Mouse (Mus musculus) splenic B cell, adult 2 months (primary cell): Measurements from ENCODE around the gene Gm10447.

ENCODE experiments used
- DNase-seq: peaks from one replicate; pipeline ENCODE4 v3.0.0-alpha.2; 2011; ENCODE audit warnings: low read depth, low spot score
- H3K27me3 ChIP-seq: 2 replicates; pipeline ENCODE4 v1.6.1; 2012; ENCODE audit warnings: mild to moderate bottlenecking, low read length, moderate library complexity, mixed read lengths; ENCODE audit not compliant: control insufficient read depth, poor library complexity, insufficient read depth, severe bottlenecking
- H3K36me3 ChIP-seq: 2 replicates; pipeline ENCODE4 v1.6.1; 2012; ENCODE audit warnings: mild to moderate bottlenecking, low read length, moderate library complexity, mixed read lengths; ENCODE audit not compliant: control insufficient read depth, poor library complexity, insufficient read depth, severe bottlenecking

The Gm10447 gene

GRCm38 (mm10) chr11:53463551-53464424 lies 6.9 kb upstream of the Gm10447 start:
- H3K27me3 ChIP-seq = no peaks in the 10 kb centered on the region; the same call in 1 of the 2 replicates
- no peaks in the 10 kb centered on the region for H3K36me3 ChIP-seq
- no peak for DNase-seq

- H3K27me3 ChIP-seq = peaks cover 1% of the 10 kb centered on the region
- H3K36me3 ChIP-seq = no peaks in the 10 kb centered on the region
- DNase-seq = no peak
These were observed 4.8 kb upstream of the Gm10447 start for GRCm38 (mm10) chr11:53461727-53462126.

- no peak for DNase-seq
- Histone ChIP-seq H3K36me3 (no peaks in the 10 kb centered on the region), H3K27me3 (peaks cover 1% of the 10 kb centered on the region)
These were observed 3.3 kb upstream of the Gm10447 start for GRCm38 (mm10) chr11:53460192-53460591.

- H3K27me3 ChIP-seq = peaks cover 1% of the 10 kb centered on the region
- no peak for DNase-seq
- no peaks in the 10 kb centered on the region for H3K36me3 ChIP-seq
These were observed 2.1 kb upstream of the Gm10447 start for GRCm38 (mm10) chr11:53458996-53459395.

GRCm38 (mm10) chr11:53457372-53457954 lies 553 bp upstream of the Gm10447 start:
- H3K27me3 ChIP-seq = peaks cover 1% of the 10 kb centered on the region; the same call in 1 of the 2 replicates
- DNase-seq = no peak

GRCm38 (mm10) chr11:53453031-53453430 lies 3.9 kb downstream of the Gm10447 start:
- no peak for DNase-seq
- Histone ChIP-seq H3K27me3 (peaks cover 1% of the 10 kb centered on the region), H3K36me3 (no peaks in the 10 kb centered on the region)

More at GRCm38 (mm10) chr11:53457372-53457954, 553 bp upstream of the Gm10447 start:
- H3K36me3 ChIP-seq = no peaks in the 10 kb centered on the region

GRCm38 (mm10) chr11:53452396-53452795 lies 4.5 kb downstream of the Gm10447 start:
- H3K36me3 ChIP-seq = no peaks in the 10 kb centered on the region
- peaks cover 1% of the 10 kb centered on the region for H3K27me3 ChIP-seq

GRCm38 (mm10) chr11:53451361-53451760 lies 5.5 kb downstream of the Gm10447 start:
- DNase-seq = no peak
- H3K36me3 ChIP-seq = no peaks in the 10 kb centered on the region
- H3K27me3 ChIP-seq = no peaks in the 10 kb centered on the region; the same call in 1 of the 2 replicates

More at GRCm38 (mm10) chr11:53452396-53452795, 4.5 kb downstream of the Gm10447 start:
- no peak for DNase-seq

- H3K27me3 ChIP-seq = no peaks in the 10 kb centered on the region; the same call in 1 of the 2 replicates
- no peak for DNase-seq
- no peaks in the 10 kb centered on the region for H3K36me3 ChIP-seq
These were observed 6.7 kb downstream of the Gm10447 start for GRCm38 (mm10) chr11:53450070-53450705.

GRCm38 (mm10) chr11:53448529-53448928 lies 8.4 kb downstream of the Gm10447 start:
- Histone ChIP-seq H3K27me3 (no peaks in the 10 kb centered on the region; the same call in 1 of the 2 replicates), H3K36me3 (no peaks in the 10 kb centered on the region)
- DNase-seq = no peak

GRCm38 (mm10) chr11:53447996-53448395 lies 8.9 kb downstream of the Gm10447 start:
- H3K27me3 ChIP-seq = no peaks in the 10 kb centered on the region; the same call in 1 of the 2 replicates
- no peaks in the 10 kb centered on the region for H3K36me3 ChIP-seq
- DNase-seq = no peak

GRCm38 (mm10) chr11:53446183-53446582 lies 10.7 kb downstream of the Gm10447 start:
- DNase-seq = no peak
- Histone ChIP-seq H3K27me3 (no peaks in the 10 kb centered on the region; the same call in 1 of the 2 replicates), H3K36me3 (no peaks in the 10 kb centered on the region)

- no peak for DNase-seq
- Histone ChIP-seq H3K36me3 (no peaks in the 10 kb centered on the region), H3K27me3 (no peaks in the 10 kb centered on the region)
These were observed 11.3 kb downstream of the Gm10447 start for GRCm38 (mm10) chr11:53445562-53445961.

- peak; percentile 30 for DNase-seq
- Histone ChIP-seq H3K36me3 (no peaks in the 10 kb centered on the region), H3K27me3 (no peaks in the 10 kb centered on the region)
These were observed 13.0 kb downstream of the Gm10447 start for GRCm38 (mm10) chr11:53443861-53444260.

- no peak for DNase-seq
- Histone ChIP-seq H3K27me3 (no peaks in the 10 kb centered on the region), H3K36me3 (no peaks in the 10 kb centered on the region)
These were observed 15.0 kb downstream of the Gm10447 start for GRCm38 (mm10) chr11:53441921-53442320.
